Mouse (Mus musculus) liver, embryonic 11.5 days (tissue): ENCODE data around the gene Zmat5. TPM values are rescaled to one million over a fixed set of nuclear protein-coding genes. Genes with fewer than 3 reads are reported as not detected.
A peak's percentile ranks its signal among the peaks of the same experiment; 100 is the strongest.

Source experiments
- ATAC-seq: fragments of 200-750 bp; cut with Nextera tagmentation; replicated peaks from 2 replicates; pipeline ENCODE4 v1.8.0; 2017; ENCODE audit warnings: moderate number of reproducible peaks, mild to moderate bottlenecking, moderate TSS enrichment, moderate library complexity; ENCODE audit not compliant: low FRiP score
- DNase-seq: peaks from one replicate; pipeline ENCODE4 v3.0.0-alpha.2; 2017; ENCODE audit warnings: low spot score
- H3K27ac ChIP-seq: fragments of 300-500 bp; sonication (generic); 2 replicates; pipeline ENCODE4 v1.5.1; 2014; ENCODE audit warnings: mild to moderate bottlenecking, low read depth, low read length, control low read depth
- H3K27me3 ChIP-seq: fragments of 300-500 bp; sonication (generic); replicated peaks from 2 replicates; pipeline ENCODE4 v1.6.1; 2014; ENCODE audit warnings: low read length, mixed read lengths; ENCODE audit not compliant: control insufficient read depth, insufficient read depth
- H3K36me3 ChIP-seq: fragments of 300-500 bp; sonication (generic); 2 replicates; pipeline ENCODE4 v1.6.1; 2014; ENCODE audit warnings: mild to moderate bottlenecking, low read length, moderate library complexity, mixed read lengths; ENCODE audit not compliant: control insufficient read depth, insufficient read depth
- H3K4me1 ChIP-seq: fragments of 300-500 bp; sonication (generic); replicated peaks from 2 replicates; pipeline ENCODE4 v1.6.1; 2014; ENCODE audit warnings: low read length, mixed read lengths; ENCODE audit not compliant: control insufficient read depth, insufficient read depth
- H3K4me2 ChIP-seq: fragments of 300-500 bp; sonication (generic); 2 replicates; pipeline ENCODE4 v1.6.1; 2014; ENCODE audit warnings: mild to moderate bottlenecking, control low read depth, moderate library complexity
- H3K4me3 ChIP-seq: fragments of 300-500 bp; sonication (generic); 2 replicates; pipeline ENCODE4 v1.5.1; 2014; ENCODE audit warnings: low read depth, low read length, control low read depth
- H3K9ac ChIP-seq: fragments of 300-500 bp; sonication (generic); 2 replicates; pipeline ENCODE4 v1.6.1; 2014; ENCODE audit warnings: low read depth, low read length, control low read depth
- H3K9me3 ChIP-seq: fragments of 300-500 bp; sonication (generic); 2 replicates; pipeline ENCODE4 v1.6.1; 2016; ENCODE audit warnings: low read length, inconsistent platforms, mixed read lengths; ENCODE audit not compliant: control insufficient read depth
- WGBS: fragments of 180-500 bp; shearing (Covaris S2); extraction: QIAGEN DNeasy Blood & Tissue Kit; methylation state at CpG from one replicate; pipeline ENCODE4 v1.1.7; 2014; 5-methylcytosine and 5-hydroxymethylcytosine counted together
- polyA plus RNA-seq: library from polyadenylated mRNA; unstranded; fragments of >200 nt; fragmentation: Nextera tagmentation; extraction: Ambion mirVana; gene quantifications from 2 replicates; pipeline ENCODE4 v1.2.1, GENCODE M21; 2014

The Zmat5 gene
- polyA plus RNA-seq = 45.1 and 54.6 TPM in 2 replicates

- DNase-seq (peak; percentile 85), ATAC-seq (peak; percentile 98)
Observed at GRCm38 (mm10) chr11:4704072-4704964, at the start of gene Zmat5, which contains the start of gene Uqcr10. Gene Zmat5, plus strand, starts transcription at chr11:4704678. Gene Uqcr10, minus strand, starts transcription at chr11:4704342.

GRCm38 (mm10) chr11:4659818-4660217 is 44.7 kb upstream of the Zmat5 start:
- DNase-seq (no peak), ATAC-seq (peak; percentile 56)
- peaks cover 15% of the 10 kb centered on the region; the same call in 1 of the 2 replicates for H3K36me3 ChIP-seq
- no peak overlapping the region for H3K9ac ChIP-seq
- peak overlapping the region; percentile 77 for H3K27ac ChIP-seq
- 48% methylated on average over 1 of the region's 1 CpGs for WGBS
- H3K27me3 ChIP-seq = no peaks in the 10 kb centered on the region
- H3K9me3 ChIP-seq = no peaks in the 10 kb centered on the region
- peak overlapping the region; percentile 36 for H3K4me2 ChIP-seq
- H3K4me3 ChIP-seq = no peak overlapping the region
- peaks cover 16% of the 10 kb centered on the region for H3K4me1 ChIP-seq

More at GRCm38 (mm10) chr11:4704072-4704964, at the start of gene Zmat5, which contains the start of gene Uqcr10:
- Histone ChIP-seq H3K27me3 (no peaks in the 10 kb centered on the region), H3K9ac (peak within 1 kb of the TSS; percentile 89), H3K27ac (peak within 1 kb of the TSS; percentile 68), H3K4me2 (peak within 1 kb of the TSS; percentile 89), H3K9me3 (no peaks in the 10 kb centered on the region), H3K4me3 (peak within 1 kb of the TSS; percentile 92), H3K4me1 (peaks cover 16% of the 10 kb centered on the region), H3K36me3 (peaks cover 16% of the 10 kb centered on the region)
- WGBS = under 1% methylated on average over 47 of the region's 47 CpGs

GRCm38 (mm10) chr11:4660309-4661025 is 44.0 kb upstream of the Zmat5 start:
- peak overlapping the region; percentile 77 for H3K27ac ChIP-seq
- peaks cover 16% of the 10 kb centered on the region for H3K4me1 ChIP-seq
- peak overlapping the region; percentile 36 for H3K4me2 ChIP-seq
- H3K36me3 ChIP-seq = peaks cover 13% of the 10 kb centered on the region; the same call in 1 of the 2 replicates
- no peak for DNase-seq
- no peak overlapping the region for H3K4me3 ChIP-seq
- peak; percentile 68 for ATAC-seq
- H3K9ac ChIP-seq = 0 out of 2 replicates have a peak overlapping the region, but pooled peaks have one; percentile 25
- H3K9me3 ChIP-seq = no peaks in the 10 kb centered on the region
- 79% methylated on average over 7 of the region's 7 CpGs for WGBS
- no peaks in the 10 kb centered on the region for H3K27me3 ChIP-seq

DNA sequence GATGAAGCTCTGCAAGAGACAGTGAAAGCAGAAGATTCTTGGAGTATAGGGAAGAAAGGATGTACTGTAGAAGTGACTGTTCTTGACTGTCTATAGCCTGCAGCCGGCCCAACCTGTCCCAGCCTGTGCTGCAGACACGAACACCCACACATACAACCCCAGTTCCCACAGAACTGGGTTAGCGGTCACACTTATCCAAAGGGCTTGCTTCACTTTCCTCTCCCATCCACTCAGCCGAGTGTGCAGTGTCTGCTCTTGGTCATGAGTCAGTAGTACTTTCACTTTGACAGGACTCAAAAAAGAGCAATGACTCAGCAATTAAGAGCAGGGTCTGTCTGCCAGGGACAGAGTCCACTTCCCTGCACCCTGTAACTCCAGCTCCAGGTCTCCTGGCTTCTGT is 43.2 kb upstream of the Zmat5 start:
- no peak overlapping the region for H3K4me3 ChIP-seq

GRCm38 (mm10) chr11:4661871-4662495 is 42.5 kb upstream of the Zmat5 start:
- no peak overlapping the region for H3K27ac ChIP-seq
- H3K9me3 ChIP-seq = no peaks in the 10 kb centered on the region
- DNase-seq (no peak), ATAC-seq (no peak)
- peaks cover 16% of the 10 kb centered on the region for H3K4me1 ChIP-seq
- no peak overlapping the region for H3K9ac ChIP-seq
- no peaks in the 10 kb centered on the region for H3K27me3 ChIP-seq
- no peak overlapping the region for H3K4me2 ChIP-seq
- no peak overlapping the region for H3K4me3 ChIP-seq
- H3K36me3 ChIP-seq = peaks cover 13% of the 10 kb centered on the region; the same call in 1 of the 2 replicates
- 92% methylated on average over 10 of the region's 10 CpGs for WGBS

More for the DNA sequence above, 43.2 kb upstream of the Zmat5 start:
- 0 out of 2 replicates have a peak overlapping the region, but pooled peaks have one; percentile 4 for H3K4me2 ChIP-seq
- no peak for DNase-seq
- H3K9ac ChIP-seq = no peak overlapping the region
- WGBS = 72% methylated on average over 4 of the region's 4 CpGs
- ATAC-seq = peak; percentile 82
- H3K36me3 ChIP-seq = peaks cover 13% of the 10 kb centered on the region; the same call in 1 of the 2 replicates
- peaks cover 16% of the 10 kb centered on the region for H3K4me1 ChIP-seq
- H3K27ac ChIP-seq = no peak overlapping the region; the same call in 1 of the 2 replicates
- H3K27me3 ChIP-seq = no peaks in the 10 kb centered on the region
- no peaks in the 10 kb centered on the region for H3K9me3 ChIP-seq

DNA sequence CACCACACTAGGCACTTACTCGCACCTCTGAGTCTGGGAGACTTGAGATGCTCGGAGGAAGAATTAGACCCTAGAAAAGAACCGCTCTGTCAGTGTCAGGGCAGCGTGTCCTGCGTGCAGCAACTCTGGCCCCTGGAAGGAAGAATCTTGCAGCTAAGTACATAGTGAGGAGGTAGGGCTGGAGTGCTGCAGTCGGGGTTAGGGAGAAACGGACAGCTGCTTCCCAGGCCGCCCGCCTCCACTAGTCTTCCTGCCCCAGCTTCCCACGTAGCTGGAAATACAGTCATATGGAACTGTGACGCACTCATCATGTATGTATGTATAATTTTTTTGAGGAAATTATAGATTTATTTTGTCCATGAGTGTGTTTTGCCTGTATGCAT is 42.0 kb upstream of the Zmat5 start:
- no peak for ATAC-seq
- Histone ChIP-seq H3K27me3 (no peaks in the 10 kb centered on the region), H3K4me3 (no peak overlapping the region), H3K36me3 (peaks cover 11% of the 10 kb centered on the region; the same call in 1 of the 2 replicates), H3K27ac (no peak overlapping the region), H3K9ac (no peak overlapping the region), H3K4me2 (no peak overlapping the region), H3K9me3 (no peaks in the 10 kb centered on the region), H3K4me1 (peaks cover 16% of the 10 kb centered on the region)
- 96% methylated on average over 11 of the region's 11 CpGs for WGBS
- no peak for DNase-seq

GRCm38 (mm10) chr11:4671736-4672135 is 32.7 kb upstream of the Zmat5 start:
- DNase-seq (no peak), ATAC-seq (no peak)
- H3K36me3 ChIP-seq = peaks cover 28% of the 10 kb centered on the region; the same call in 1 of the 2 replicates
- H3K9me3 ChIP-seq = no peaks in the 10 kb centered on the region
- no peak overlapping the region for H3K27ac ChIP-seq
- H3K27me3 ChIP-seq = no peaks in the 10 kb centered on the region
- H3K4me1 ChIP-seq = peaks cover 6% of the 10 kb centered on the region
- no peak overlapping the region for H3K9ac ChIP-seq
- no peak overlapping the region for H3K4me2 ChIP-seq
- no peak overlapping the region for H3K4me3 ChIP-seq
- 89% methylated on average over 4 of the region's 4 CpGs for WGBS

DNA sequence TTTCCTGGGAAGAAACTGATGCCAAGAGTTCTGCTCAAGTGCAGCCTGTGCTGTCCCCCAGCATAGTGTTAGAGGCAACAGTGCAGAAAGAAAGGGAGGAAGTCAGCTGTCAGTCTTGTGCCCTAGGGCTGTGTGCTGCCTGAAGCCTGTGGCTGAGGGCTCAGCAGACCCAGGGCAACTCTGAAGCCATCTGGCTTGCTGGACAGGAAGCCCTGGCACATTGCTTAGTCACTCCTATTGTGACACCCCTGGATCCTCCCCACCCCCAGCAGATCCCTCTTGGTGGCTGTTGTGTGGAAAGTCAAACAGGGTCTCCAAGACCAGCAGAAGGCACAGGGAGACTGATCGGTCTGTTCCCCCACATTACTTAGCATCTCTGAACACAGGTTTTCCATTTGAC is 29.9 kb upstream of the Zmat5 start:
- H3K36me3 ChIP-seq = peaks cover 32% of the 10 kb centered on the region; the same call in 1 of the 2 replicates
- H3K4me2 ChIP-seq = no peak overlapping the region
- H3K9ac ChIP-seq = no peak overlapping the region
- WGBS = 95% methylated on average over 1 of the region's 1 CpGs
- H3K9me3 ChIP-seq = no peaks in the 10 kb centered on the region
- no peaks in the 10 kb centered on the region for H3K27me3 ChIP-seq
- no peak overlapping the region for H3K27ac ChIP-seq
- H3K4me1 ChIP-seq = peaks cover 14% of the 10 kb centered on the region
- no peak for ATAC-seq
- H3K4me3 ChIP-seq = no peak overlapping the region
- no peak for DNase-seq
